ENCODE assay signal across 9 mouse cellular contexts in the genomic region with DNA sequence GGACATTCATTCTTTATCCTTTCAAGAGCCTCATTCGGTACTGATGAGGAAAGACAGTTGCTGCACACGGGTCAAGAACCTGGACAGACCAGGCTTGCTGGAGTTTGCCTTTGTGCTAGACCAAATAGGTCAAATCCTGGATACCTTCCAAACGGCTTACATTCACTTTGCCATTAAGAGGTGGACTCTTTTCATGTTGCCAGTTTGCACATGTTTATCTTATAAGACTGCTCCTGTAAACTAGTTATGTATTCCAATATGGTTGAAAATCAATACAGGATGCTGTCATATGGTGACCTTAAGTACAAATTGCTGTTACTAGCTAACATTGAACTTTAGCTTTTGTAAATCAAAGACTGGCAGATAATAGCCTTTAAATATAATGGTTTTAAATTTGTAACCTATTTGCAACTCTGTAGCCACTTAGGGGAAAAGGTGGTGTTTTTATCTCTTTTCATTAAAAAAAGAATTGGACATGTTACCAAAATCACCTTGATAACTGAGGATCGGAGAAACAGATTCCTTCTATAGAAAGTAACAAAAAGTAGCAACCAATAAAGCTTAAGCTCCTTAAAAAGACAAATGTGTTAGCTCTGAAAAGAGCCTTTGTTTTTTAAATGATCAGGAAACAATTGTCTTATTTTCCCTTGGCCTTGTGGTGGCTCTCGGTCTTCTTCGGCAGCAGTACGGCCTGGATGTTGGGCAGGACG. TPM values are rescaled to one million over a fixed set of nuclear protein-coding genes. Genes with fewer than 3 reads are reported as not detected.
DNase-seq lines count a peak whose midpoint lies in the region; ATAC-seq and TF ChIP-seq lines count a peak whose summit lies in the region.
"Had no signal": no experiment of that assay in that cellular context is flagged by ENCODE, and none has a peak within 500 bp of the region (broad histone marks: within the 10 kb centered on the region; RNA-seq: fewer than 3 reads in every experiment).

No protein-coding gene starts in this region.

- no peaks in the 10 kb centered on the region for H3K9me3 ChIP-seq in MEL (replicated peaks; ENCODE audit: insufficient read depth, low read length)
- H3K9me3 ChIP-seq in forebrain, embryonic 13.5 days (replicated peaks), result no peaks in the 10 kb centered on the region
- no peaks in the 10 kb centered on the region for H3K9me3 ChIP-seq in stomach, embryonic 14.5 days (ENCODE audit: control insufficient read depth, low read depth, low read length)

- no peaks in the 10 kb centered on the region; the same call in 1 of the 2 replicates for H3K79me2 ChIP-seq in MEL (ENCODE audit: control insufficient read depth, insufficient read depth, low read length, poor library complexity)
- H3K79me2 ChIP-seq in liver, adult 2 months (ENCODE audit: control insufficient read depth, insufficient read depth, low read length), result no peaks in the 10 kb centered on the region

- H3K9ac ChIP-seq in MEL (ENCODE audit: control insufficient read depth, low read depth, low read length, poor library complexity, severe bottlenecking), result peak overlapping the region; percentile 69
- peak overlapping the region; percentile 69 for H3K9ac ChIP-seq in forebrain, embryonic 13.5 days
- peak overlapping the region; percentile 60; the same call in 1 of the 2 replicates for H3K9ac ChIP-seq in liver, adult 2 months (ENCODE audit: low read depth, low read length)
- H3K9ac ChIP-seq in stomach, embryonic 14.5 days (replicated peaks; ENCODE audit: low read depth, low read length), result peak overlapping the region; percentile 34; the same call in 1 of the 2 replicates

- H3K27me3 ChIP-seq in MEL (ENCODE audit: control insufficient read depth in 1 of 2, insufficient read depth in 2 of 2, low read length in 2 of 2), result no peaks in the 10 kb centered on the region
- H3K27me3 ChIP-seq in forebrain, embryonic 13.5 days, result no peaks in the 10 kb centered on the region
- H3K27me3 ChIP-seq in liver, adult 2 months (ENCODE audit: control insufficient read depth, insufficient read depth, low read length), result no peaks in the 10 kb centered on the region; the same call in 1 of the 2 replicates
- H3K27me3 ChIP-seq in stomach, embryonic 14.5 days (ENCODE audit: control insufficient read depth, insufficient read depth, low read length), result no peaks in the 10 kb centered on the region
- H3K27me3 ChIP-seq: Patski had no signal

- no peak for TF ChIP-seq CTCF in MEL (IDR thresholded peaks at IDR 0.05 in 2 of 3, conservative IDR thresholded peaks at IDR 0.05 in 1 of 3; ENCODE audit: control insufficient read depth in 1 of 3, insufficient read depth in 1 of 3, low read depth in 2 of 3, low read length in 3 of 3, poor library complexity in 1 of 3, severe bottlenecking in 1 of 3)
- no peak for TF ChIP-seq CTCF in liver, adult 2 months (IDR thresholded peaks at IDR 0.05; ENCODE audit: low read depth, low read length)

- peak overlapping the region; percentile 62 for H3K4me2 ChIP-seq in forebrain, embryonic 13.5 days
- H3K4me2 ChIP-seq in stomach, embryonic 14.5 days (replicated peaks; ENCODE audit: low read depth, low read length), result peak overlapping the region; percentile 46

- peaks cover 0 to 43% of the 10 kb centered on the region in 2 experiments; a peak in 2 of 4 replicates for H3K36me3 ChIP-seq in MEL (ENCODE audit: control insufficient read depth in 1 of 2, insufficient read depth in 2 of 2, low read length in 2 of 2)
- H3K36me3 ChIP-seq in forebrain, embryonic 13.5 days (ENCODE audit: poor library complexity, severe bottlenecking), result no peaks in the 10 kb centered on the region
- no peaks in the 10 kb centered on the region for H3K36me3 ChIP-seq in liver, adult 2 months (ENCODE audit: control insufficient read depth, insufficient read depth, low read length)
- H3K36me3 ChIP-seq in stomach, embryonic 14.5 days (ENCODE audit: control insufficient read depth, insufficient read depth, low read length), result no peaks in the 10 kb centered on the region

- peaks cover 2 to 9% of the 10 kb centered on the region in 2 experiments; a peak in 2 of 4 replicates for H3K4me1 ChIP-seq in MEL (ENCODE audit: control insufficient read depth in 1 of 2, insufficient read depth in 2 of 2, low read length in 2 of 2)
- H3K4me1 ChIP-seq in forebrain, embryonic 13.5 days, result peaks cover 51% of the 10 kb centered on the region
- H3K4me1 ChIP-seq in liver, adult 2 months (ENCODE audit: control insufficient read depth, insufficient read depth, low read length), result peaks cover 4% of the 10 kb centered on the region
- peaks cover 24% of the 10 kb centered on the region; the same call in 1 of the 2 replicates for H3K4me1 ChIP-seq in stomach, embryonic 14.5 days (ENCODE audit: control insufficient read depth, insufficient read depth, low read length)

- no peak for ATAC-seq in forebrain, embryonic 13.5 days
- ATAC-seq in stomach, embryonic 14.5 days (ENCODE audit: insufficient number of reproducible peaks, insufficient read depth, low FRiP score, low read depth), result no peak

- no peak for TF ChIP-seq RAD21 in MEL (IDR thresholded peaks at IDR 0.05; ENCODE audit: low read depth, low read length)

- H3K4me3 ChIP-seq in MEL (ENCODE audit: control insufficient read depth in 1 of 2, insufficient read depth in 1 of 2, low read depth in 2 of 2, low read length in 2 of 2), result peak overlapping the region; percentile 16 to 53; a peak in 3 of 4 replicates
- H3K4me3 ChIP-seq in forebrain, embryonic 13.5 days, result peak overlapping the region; percentile 39
- peak overlapping the region; percentile 44; the same call in 1 of the 2 replicates for H3K4me3 ChIP-seq in liver, adult 2 months (ENCODE audit: insufficient read depth, low read depth, low read length)
- H3K4me3 ChIP-seq in stomach, embryonic 14.5 days (ENCODE audit: low read depth, low read length), result peak overlapping the region; percentile 29

- TF ChIP-seq POLR2A in MEL (IDR thresholded peaks at IDR 0.05; ENCODE audit: control insufficient read depth in 1 of 2, insufficient read depth in 1 of 2, low read depth in 1 of 2, low read length in 2 of 2, poor library complexity in 1 of 2), result 0 out of 4 replicates have a peak, but pooled peaks of 1 of the 2 experiments have one; percentile 25
- no peak for TF ChIP-seq POLR2A in liver, adult 2 months (IDR thresholded peaks at IDR 0.05; ENCODE audit: extremely low read depth, insufficient read depth, low read length)

- H3K27ac ChIP-seq in MEL (ENCODE audit: control insufficient read depth, low read depth, low read length), result peak overlapping the region; percentile 96
- H3K27ac ChIP-seq in forebrain, embryonic 13.5 days, result peak overlapping the region; percentile 90
- no peak overlapping the region for H3K27ac ChIP-seq in liver, adult 2 months (replicated peaks; ENCODE audit: insufficient read depth, low read depth, low read length)
- peak overlapping the region; percentile 82 for H3K27ac ChIP-seq in stomach, embryonic 14.5 days (ENCODE audit: low read length)

- peak; percentile 34 for DNase-seq in cerebellum, adult 9-10 months
- DNase-seq in cerebellum, adult 9-11 months, result no peak
- peak; percentile 89 for DNase-seq in MEL (ENCODE audit: low read depth, low spot score)
- DNase-seq in liver, adult 2 months (ENCODE audit: extremely low read depth, low read depth, low spot score), result no peak
- no peak for DNase-seq in left cerebral cortex, postnatal 14 days (ENCODE audit: low spot score in 2 of 2)
- DNase-seq in left cerebral cortex, postnatal 36 days (ENCODE audit: low spot score in 2 of 2), result no peak

- 3% methylated on average over 8 of the region's 8 CpGs for WGBS in forebrain, embryonic 13.5 days
- WGBS in liver, adult 2 months, result 12% methylated on average over 8 of the region's 8 CpGs
- WGBS in stomach, embryonic 14.5 days, result 3% methylated on average over 8 of the region's 8 CpGs

- TF ChIP-seq EP300 in MEL (IDR thresholded peaks at IDR 0.05; ENCODE audit: low read depth in 1 of 2, low read length in 2 of 2), result no peak

- intact Hi-C loops in left cerebral cortex, postnatal 14 days (cut with DNase I), result no loop called here
- intact Hi-C loops in left cerebral cortex, postnatal 36 days (cut with DNase I), result loop anchor here (2.0 kb wide), 1 partner anchor 36 kb away; the partner anchor contains the start of gene Hist1h4k

RNA-seq across cellular contexts. Expression of gene Hist1h2an, which starts 0.7 kb away (rescaled TPM):
- total RNA-seq in MEL (2012; rRNA removed), result 1,204 and 1,752 TPM in 2 replicates
- polyA plus RNA-seq in MEL (2012; ENCODE audit: insufficient read depth in 1 of 2, insufficient read length in 2 of 2, low read depth in 1 of 2, low replicate concordance in 2 of 2, missing spikeins in 1 of 2), result 1,000 to 10,000 TPM in 1 of 2 experiments, 1 to 10 TPM in 1; 8.6 to 1,740 TPM
- 12.8 and 16.1 TPM in 2 replicates for polyA plus RNA-seq in forebrain, embryonic 13.5 days (2015; fragmentation: Nextera tagmentation; extraction: Ambion mirVana)
- 7.3 and 8.7 TPM in 2 replicates for total RNA-seq in liver, adult 2 months (2014; rRNA removed)
- not detected in 2 replicates for polyA plus RNA-seq in liver, adult 2 months (2012; rRNA removed)
- 11.4 TPM in 1 of 2 replicates, not detected in the other for polyA plus RNA-seq in stomach, embryonic 14.5 days (2014; fragmentation: Nextera tagmentation; extraction: Ambion mirVana)
- 1 to 10 TPM; 2.5 to 6.9 TPM for total RNA-seq in left cerebral cortex, postnatal 14 days (2021)
- not detected for total RNA-seq in left cerebral cortex, postnatal 36 days (2021)

RNA-seq across cellular contexts. Expression of gene Hist1h2bp, which starts 0.9 kb away (rescaled TPM):
- 512 and 814 TPM in 2 replicates for total RNA-seq in MEL (2012; rRNA removed)
- 1 to 10 TPM in 1 of 2 experiments, not detected in 1; 3.0 TPM for polyA plus RNA-seq in MEL (2012; ENCODE audit: insufficient read depth in 1 of 2, insufficient read length in 2 of 2, low read depth in 1 of 2, low replicate concordance in 2 of 2, missing spikeins in 1 of 2)
- polyA plus RNA-seq in forebrain, embryonic 13.5 days (2015; fragmentation: Nextera tagmentation; extraction: Ambion mirVana), result 2.1 and 2.3 TPM in 2 replicates
- total RNA-seq in liver, adult 2 months (2014; rRNA removed), result 0.40 and 0.74 TPM in 2 replicates
- polyA plus RNA-seq in liver, adult 2 months (2012; rRNA removed), result not detected in 2 replicates
- polyA plus RNA-seq in stomach, embryonic 14.5 days (2014; fragmentation: Nextera tagmentation; extraction: Ambion mirVana), result 1.4 and 1.8 TPM in 2 replicates
- 10 to 100 TPM in 1 of 2 experiments, 1 to 10 TPM in 1; 6.7 to 11.2 TPM for total RNA-seq in left cerebral cortex, postnatal 14 days (2021)
- total RNA-seq in left cerebral cortex, postnatal 36 days (2021), result 1 to 10 TPM; 8.0 to 8.4 TPM

RNA-seq across cellular contexts. Expression of gene Hist1h3i, which starts 3.2 kb away (rescaled TPM):
- total RNA-seq in MEL (2012; rRNA removed), result 1,321 and 1,539 TPM in 2 replicates
- polyA plus RNA-seq in MEL (2012; ENCODE audit: insufficient read depth in 1 of 2, insufficient read length in 2 of 2, low read depth in 1 of 2, low replicate concordance in 2 of 2, missing spikeins in 1 of 2), result 10 to 100 TPM in 1 of 2 experiments, not detected in 1; 18.1 TPM
- 166 and 192 TPM in 2 replicates for polyA plus RNA-seq in forebrain, embryonic 13.5 days (2015; fragmentation: Nextera tagmentation; extraction: Ambion mirVana)
- 26.6 and 38.0 TPM in 2 replicates for total RNA-seq in liver, adult 2 months (2014; rRNA removed)
- 4.1 and 5.4 TPM in 2 replicates for polyA plus RNA-seq in liver, adult 2 months (2012; rRNA removed)
- 166 and 187 TPM in 2 replicates for polyA plus RNA-seq in stomach, embryonic 14.5 days (2014; fragmentation: Nextera tagmentation; extraction: Ambion mirVana)
- 10 to 100 TPM; 51.4 to 75.0 TPM for total RNA-seq in left cerebral cortex, postnatal 14 days (2021)
- total RNA-seq in left cerebral cortex, postnatal 36 days (2021), result 10 to 100 TPM; 55.4 to 73.3 TPM

RNA-seq across cellular contexts. Expression of gene Hist1h1b, which starts 5.9 kb away (rescaled TPM):
- 1,140 and 1,462 TPM in 2 replicates for total RNA-seq in MEL (2012; rRNA removed)
- 1 to 10 TPM in 1 of 2 experiments, not detected in 1; 2.9 TPM for polyA plus RNA-seq in MEL (2012; ENCODE audit: insufficient read depth in 1 of 2, insufficient read length in 2 of 2, low read depth in 1 of 2, low replicate concordance in 2 of 2, missing spikeins in 1 of 2)
- 37.1 and 38.4 TPM in 2 replicates for polyA plus RNA-seq in forebrain, embryonic 13.5 days (2015; fragmentation: Nextera tagmentation; extraction: Ambion mirVana)
- total RNA-seq in liver, adult 2 months (2014; rRNA removed), result 3.5 and 4.5 TPM in 2 replicates
- 0.35 TPM in 1 of 2 replicates, not detected in the other for polyA plus RNA-seq in liver, adult 2 months (2012; rRNA removed)
- 14.8 and 20.1 TPM in 2 replicates for polyA plus RNA-seq in stomach, embryonic 14.5 days (2014; fragmentation: Nextera tagmentation; extraction: Ambion mirVana)
- 10 to 100 TPM in 1 of 2 experiments, 1 to 10 TPM in 1; 7.6 to 10.5 TPM for total RNA-seq in left cerebral cortex, postnatal 14 days (2021)
- 10 to 100 TPM in 1 of 2 experiments, 1 to 10 TPM in 1; 8.2 to 10.1 TPM for total RNA-seq in left cerebral cortex, postnatal 36 days (2021)

RNA-seq across cellular contexts. Expression of gene Hist1h2bq, which starts 23.7 kb away (rescaled TPM):
- total RNA-seq in MEL (2012; rRNA removed), result 2,195 and 3,125 TPM in 2 replicates
- 1 to 10 TPM in 1 of 2 experiments, not detected in 1; 6.2 TPM for polyA plus RNA-seq in MEL (2012; ENCODE audit: insufficient read depth in 1 of 2, insufficient read length in 2 of 2, low read depth in 1 of 2, low replicate concordance in 2 of 2, missing spikeins in 1 of 2)
- 24.9 and 25.3 TPM in 2 replicates for polyA plus RNA-seq in forebrain, embryonic 13.5 days (2015; fragmentation: Nextera tagmentation; extraction: Ambion mirVana)
- total RNA-seq in liver, adult 2 months (2014; rRNA removed), result 2.1 and 4.9 TPM in 2 replicates
- 1.2 and 11.7 TPM in 2 replicates for polyA plus RNA-seq in liver, adult 2 months (2012; rRNA removed)
- polyA plus RNA-seq in stomach, embryonic 14.5 days (2014; fragmentation: Nextera tagmentation; extraction: Ambion mirVana), result 17.5 and 19.7 TPM in 2 replicates
- 10 to 100 TPM; 43.6 to 56.5 TPM for total RNA-seq in left cerebral cortex, postnatal 14 days (2021)
- total RNA-seq in left cerebral cortex, postnatal 36 days (2021), result 10 to 100 TPM; 36.0 to 39.3 TPM

Comparison
In these comparisons a context has a peak if more than half of its experiments do, and no peak if none do; other contexts are left out.
1. DNase-seq: peak in cerebellum, adult 9-10 months (single experiment) and MEL (single experiment); none in cerebellum, adult 9-11 months (single experiment), liver, adult 2 months (single experiment), left cerebral cortex, postnatal 14 days (0 of 2) and left cerebral cortex, postnatal 36 days (0 of 2).
2. RNA of gene Hist1h2an, which starts 0.7 kb away (total RNA-seq): 1,204 to 1,752 TPM in MEL; 7.3 to 8.7 TPM in liver, adult 2 months, 2.5 to 6.9 TPM in left cerebral cortex, postnatal 14 days and not detected in left cerebral cortex, postnatal 36 days; every median in the first group is over 100 times any median in the second.
3. RNA of gene Hist1h2bp, which starts 0.9 kb away (total RNA-seq): 512 to 814 TPM in MEL; 6.7 to 11.2 TPM in left cerebral cortex, postnatal 14 days, 8.0 to 8.4 TPM in left cerebral cortex, postnatal 36 days and 0.40 to 0.74 TPM in liver, adult 2 months; every median in the first group is over 10 times any median in the second.
4. RNA of gene Hist1h3i, which starts 3.2 kb away (total RNA-seq): 1,321 to 1,539 TPM in MEL; 51.4 to 75.0 TPM in left cerebral cortex, postnatal 14 days, 55.4 to 73.3 TPM in left cerebral cortex, postnatal 36 days and 26.6 to 38.0 TPM in liver, adult 2 months; every median in the first group is over 10 times any median in the second.
5. Peak in every context shown above with its lines, with median percentiles within 50 percentile points of each other: H3K4me3 ChIP-seq and H3K9ac ChIP-seq.